Mouse (Mus musculus): Measurements from ENCODE around the gene E2f2. TPM values are rescaled to one million over a fixed set of nuclear protein-coding genes. Genes with fewer than 3 reads are reported as not detected.

Gene E2f2
- polyA plus RNA-seq (2015; fragmentation: Nextera tagmentation; extraction: Ambion mirVana): 2.8 and 3.6 TPM in 2 replicates

- peak; percentile 69; the same call in 1 of the 2 replicates for ATAC-seq (ENCODE audit: low FRiP score, low read depth)
- peak within 1 kb of the TSS; percentile 100 for H3K4me2 ChIP-seq
Measured at GRCm38 (mm10) chr4:136172011-136172541, at the start of gene E2f2. Gene E2f2 (plus strand): TSS chr4:136172394.

GRCm38 (mm10) chr4:136123111-136123791 is 48.9 kb upstream of the E2f2 start:
- Histone ChIP-seq H3K9ac (no peak overlapping the region), H3K9me3 (no peaks in the 10 kb centered on the region), H3K36me3 (no peaks in the 10 kb centered on the region), H3K4me2 (no peak overlapping the region), H3K27me3 (no peaks in the 10 kb centered on the region), H3K4me3 (no peak overlapping the region), H3K4me1 (replicated peaks) (no peaks in the 10 kb centered on the region), H3K27ac (replicated peaks) (no peak overlapping the region)
- ATAC-seq (ENCODE audit: low FRiP score, low read depth): no peak
- WGBS: 79% methylated on average over 8 of the region's 8 CpGs

More at GRCm38 (mm10) chr4:136172011-136172541, at the start of gene E2f2:
- H3K9me3 ChIP-seq: no peaks in the 10 kb centered on the region
- H3K27ac ChIP-seq (replicated peaks): peak within 1 kb of the TSS; percentile 50; the same call in 1 of the 2 replicates
- peak within 1 kb of the TSS; percentile 60 for H3K4me3 ChIP-seq
- no peaks in the 10 kb centered on the region for H3K36me3 ChIP-seq
- H3K27me3 ChIP-seq: no peaks in the 10 kb centered on the region
- peak within 1 kb of the TSS; percentile 52 for H3K9ac ChIP-seq
- H3K4me1 ChIP-seq (replicated peaks): peaks cover 18% of the 10 kb centered on the region
- WGBS: 0% methylated on average over 35 of the region's 35 CpGs

- Histone ChIP-seq H3K36me3 (no peaks in the 10 kb centered on the region), H3K27ac (replicated peaks) (no peak overlapping the region), H3K27me3 (no peaks in the 10 kb centered on the region), H3K9me3 (no peaks in the 10 kb centered on the region), H3K4me2 (no peak overlapping the region), H3K4me3 (no peak overlapping the region), H3K4me1 (replicated peaks) (no peaks in the 10 kb centered on the region), H3K9ac (no peak overlapping the region)
- ATAC-seq (ENCODE audit: low FRiP score, low read depth): no peak
- WGBS: 89% methylated on average over 3 of the region's 3 CpGs
Measured at GRCm38 (mm10) chr4:136123792-136124161, 48.4 kb upstream of the E2f2 start.

- Histone ChIP-seq H3K4me2 (no peak overlapping the region), H3K4me3 (no peak overlapping the region), H3K9me3 (no peaks in the 10 kb centered on the region), H3K27me3 (no peaks in the 10 kb centered on the region), H3K27ac (replicated peaks) (no peak overlapping the region), H3K9ac (no peak overlapping the region), H3K4me1 (replicated peaks) (no peaks in the 10 kb centered on the region), H3K36me3 (no peaks in the 10 kb centered on the region)
- 97% methylated on average over 4 of the region's 4 CpGs for WGBS
- no peak for ATAC-seq (ENCODE audit: low FRiP score, low read depth)
Measured at GRCm38 (mm10) chr4:136124581-136124980, 47.6 kb upstream of the E2f2 start.

GRCm38 (mm10) chr4:136125458-136125857 is 46.7 kb upstream of the E2f2 start:
- Histone ChIP-seq H3K27ac (replicated peaks) (no peak overlapping the region), H3K9me3 (no peaks in the 10 kb centered on the region), H3K4me2 (no peak overlapping the region), H3K4me3 (no peak overlapping the region), H3K36me3 (no peaks in the 10 kb centered on the region), H3K4me1 (replicated peaks) (no peaks in the 10 kb centered on the region), H3K9ac (no peak overlapping the region), H3K27me3 (no peaks in the 10 kb centered on the region)
- 88% methylated on average over 11 of the region's 11 CpGs for WGBS
- ATAC-seq (ENCODE audit: low FRiP score, low read depth): no peak

GRCm38 (mm10) chr4:136126019-136126418 is 46.2 kb upstream of the E2f2 start:
- no peaks in the 10 kb centered on the region for H3K4me1 ChIP-seq (replicated peaks)
- 80% methylated on average over 5 of the region's 5 CpGs for WGBS
- ATAC-seq (ENCODE audit: low FRiP score, low read depth): no peak
- no peak overlapping the region for H3K4me2 ChIP-seq
- H3K9me3 ChIP-seq: no peaks in the 10 kb centered on the region
- no peak overlapping the region for H3K4me3 ChIP-seq
- H3K27ac ChIP-seq (replicated peaks): no peak overlapping the region
- H3K36me3 ChIP-seq: no peaks in the 10 kb centered on the region
- H3K27me3 ChIP-seq: no peaks in the 10 kb centered on the region
- no peak overlapping the region for H3K9ac ChIP-seq

- Histone ChIP-seq H3K27ac (replicated peaks) (no peak overlapping the region), H3K9ac (no peak overlapping the region), H3K27me3 (no peaks in the 10 kb centered on the region), H3K4me2 (no peak overlapping the region), H3K4me3 (no peak overlapping the region), H3K36me3 (no peaks in the 10 kb centered on the region), H3K4me1 (replicated peaks) (no peaks in the 10 kb centered on the region), H3K9me3 (no peaks in the 10 kb centered on the region)
- 75% methylated on average over 13 of the region's 13 CpGs for WGBS
- ATAC-seq (ENCODE audit: low FRiP score, low read depth): no peak
Measured at GRCm38 (mm10) chr4:136127670-136128069, 44.5 kb upstream of the E2f2 start.

- WGBS: 84% methylated on average over 1 of the region's 1 CpGs
- no peak overlapping the region for H3K9ac ChIP-seq
- peaks cover 15% of the 10 kb centered on the region for H3K4me1 ChIP-seq (replicated peaks)
- H3K36me3 ChIP-seq: no peaks in the 10 kb centered on the region
- H3K4me2 ChIP-seq: no peak overlapping the region
- H3K4me3 ChIP-seq: no peak overlapping the region
- no peak for ATAC-seq (ENCODE audit: low FRiP score, low read depth)
- no peaks in the 10 kb centered on the region for H3K9me3 ChIP-seq
- no peaks in the 10 kb centered on the region for H3K27me3 ChIP-seq
- H3K27ac ChIP-seq (replicated peaks): no peak overlapping the region
Measured at GRCm38 (mm10) chr4:136129842-136130241, 42.4 kb upstream of the E2f2 start.

GRCm38 (mm10) chr4:136133801-136134200 is 38.4 kb upstream of the E2f2 start:
- 11% methylated on average over 9 of the region's 9 CpGs for WGBS
- Histone ChIP-seq H3K9me3 (no peaks in the 10 kb centered on the region), H3K9ac (peak overlapping the region; percentile 53; the same call in 1 of the 2 replicates), H3K27ac (replicated peaks) (peak overlapping the region; percentile 92), H3K4me2 (peak overlapping the region; percentile 86), H3K36me3 (no peaks in the 10 kb centered on the region), H3K4me3 (0 out of 2 replicates have a peak overlapping the region, but pooled peaks have one; percentile 45), H3K27me3 (no peaks in the 10 kb centered on the region), H3K4me1 (replicated peaks) (peaks cover 31% of the 10 kb centered on the region)
- no peak for ATAC-seq (ENCODE audit: low FRiP score, low read depth)

GRCm38 (mm10) chr4:136134418-136134977 is 37.7 kb upstream of the E2f2 start:
- no peaks in the 10 kb centered on the region for H3K36me3 ChIP-seq
- H3K4me2 ChIP-seq: peak overlapping the region; percentile 86
- WGBS: 2% methylated on average over 15 of the region's 15 CpGs
- peak overlapping the region; percentile 45 for H3K4me3 ChIP-seq
- peaks cover 35% of the 10 kb centered on the region for H3K4me1 ChIP-seq (replicated peaks)
- peak; percentile 28; the same call in 1 of the 2 replicates for ATAC-seq (ENCODE audit: low FRiP score, low read depth)
- no peaks in the 10 kb centered on the region for H3K27me3 ChIP-seq
- H3K27ac ChIP-seq (replicated peaks): peak overlapping the region; percentile 92
- peak overlapping the region; percentile 53 for H3K9ac ChIP-seq
- H3K9me3 ChIP-seq: no peaks in the 10 kb centered on the region

- H3K27me3 ChIP-seq: no peaks in the 10 kb centered on the region
- peak overlapping the region; percentile 53 for H3K9ac ChIP-seq
- peak overlapping the region; percentile 92 for H3K27ac ChIP-seq (replicated peaks)
- peak overlapping the region; percentile 45 for H3K4me3 ChIP-seq
- peak overlapping the region; percentile 86 for H3K4me2 ChIP-seq
- 1% methylated on average over 50 of the region's 50 CpGs for WGBS
- peaks cover 42% of the 10 kb centered on the region for H3K4me1 ChIP-seq (replicated peaks)
- no peaks in the 10 kb centered on the region for H3K36me3 ChIP-seq
- ATAC-seq (ENCODE audit: low FRiP score, low read depth): peak; percentile 84
- H3K9me3 ChIP-seq: no peaks in the 10 kb centered on the region
Measured at GRCm38 (mm10) chr4:136134978-136135873, 37.0 kb upstream of the E2f2 start.

Measured in hindbrain, embryonic 15.5 days (tissue).